Mouse (Mus musculus): Measurements from ENCODE around the gene Gadd45gip1. TPM values are rescaled to one million over a fixed set of nuclear protein-coding genes. Genes with fewer than 3 reads are reported as not detected.

Gadd45gip1 gene
- 10 to 100 TPM; 63.3 to 70.5 TPM for total RNA-seq (2021)
- long read RNA-seq, experiment 1, transcript Gadd45gip1-201 (2 exons, 2,494 nt): major isoform, 159 of 306 reads
- long read RNA-seq, experiment 1, partial matches to known transcripts: 144 of 306 reads
- long read RNA-seq, experiment 1, other reads (novel, unspliced or antisense): 3 of 306 reads
- long read RNA-seq, experiment 2, transcript Gadd45gip1-201 (2 exons, 2,494 nt): major isoform, 77 of 190 reads
- long read RNA-seq, experiment 2, partial matches to known transcripts: 0 of 190 reads
- long read RNA-seq, experiment 2, other reads (novel, unspliced or antisense): 113 of 190 reads

DNA sequence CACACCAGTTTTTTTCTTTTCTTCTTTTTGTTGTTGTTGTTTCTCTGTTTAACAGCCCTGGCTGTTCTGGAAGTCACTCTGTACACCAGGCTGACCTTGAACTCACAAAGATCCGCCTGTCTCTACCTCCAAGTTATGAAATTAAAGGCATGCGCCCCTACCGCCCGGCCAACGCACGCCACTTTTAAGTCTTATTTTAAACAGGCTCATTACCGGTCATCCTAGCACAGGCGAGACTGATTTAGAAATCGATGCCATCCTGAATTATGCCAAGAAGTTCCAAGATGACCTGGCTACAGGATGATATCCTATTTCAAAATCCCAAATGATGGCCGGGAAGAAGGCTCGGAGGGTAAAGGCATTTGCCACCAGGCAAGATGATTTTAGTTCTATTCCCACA is at the start of gene Gadd45gip1:
Gene Gadd45gip1 (plus strand): TSS at position 33 of the 400 bp plus-strand sequence.
- DNase-seq: peak; percentile 52 to 67

GRCm38 (mm10) chr8:84781686-84782505 is 49.4 kb upstream of the Gadd45gip1 start:
- DNase-seq: no peak

DNA sequence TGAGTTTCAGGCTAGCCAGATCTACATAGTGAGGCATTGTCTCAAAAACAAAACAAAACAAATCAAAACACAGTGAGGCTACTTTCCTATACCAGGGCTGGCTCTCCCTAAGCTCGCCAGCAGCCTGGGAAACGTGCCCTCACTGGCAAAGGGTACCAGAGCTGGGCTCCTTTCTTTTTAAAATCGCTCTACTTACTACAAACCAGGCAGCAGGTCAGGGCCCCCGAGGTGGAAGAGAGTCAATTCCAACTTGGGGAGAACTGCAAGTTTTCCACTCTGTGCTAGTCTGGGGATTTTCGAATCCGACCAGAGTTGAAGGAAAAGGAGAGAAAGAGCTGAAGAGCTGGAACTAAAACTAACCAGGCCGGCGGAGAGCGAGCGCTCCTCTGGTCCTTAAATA is 48.6 kb upstream of the Gadd45gip1 start:
- DNase-seq: no peak

GRCm38 (mm10) chr8:84783198-84783918 is 48.0 kb upstream of the Gadd45gip1 start:
- DNase-seq: no peak

GRCm38 (mm10) chr8:84783919-84784581 is 47.3 kb upstream of the Gadd45gip1 start:
- DNase-seq: peak; percentile 45 to 60

- DNase-seq: no peak
Measured at GRCm38 (mm10) chr8:84784681-84785505, 46.4 kb upstream of the Gadd45gip1 start.

GRCm38 (mm10) chr8:84785506-84785755 is 45.9 kb upstream of the Gadd45gip1 start:
- no peak for DNase-seq

DNA sequence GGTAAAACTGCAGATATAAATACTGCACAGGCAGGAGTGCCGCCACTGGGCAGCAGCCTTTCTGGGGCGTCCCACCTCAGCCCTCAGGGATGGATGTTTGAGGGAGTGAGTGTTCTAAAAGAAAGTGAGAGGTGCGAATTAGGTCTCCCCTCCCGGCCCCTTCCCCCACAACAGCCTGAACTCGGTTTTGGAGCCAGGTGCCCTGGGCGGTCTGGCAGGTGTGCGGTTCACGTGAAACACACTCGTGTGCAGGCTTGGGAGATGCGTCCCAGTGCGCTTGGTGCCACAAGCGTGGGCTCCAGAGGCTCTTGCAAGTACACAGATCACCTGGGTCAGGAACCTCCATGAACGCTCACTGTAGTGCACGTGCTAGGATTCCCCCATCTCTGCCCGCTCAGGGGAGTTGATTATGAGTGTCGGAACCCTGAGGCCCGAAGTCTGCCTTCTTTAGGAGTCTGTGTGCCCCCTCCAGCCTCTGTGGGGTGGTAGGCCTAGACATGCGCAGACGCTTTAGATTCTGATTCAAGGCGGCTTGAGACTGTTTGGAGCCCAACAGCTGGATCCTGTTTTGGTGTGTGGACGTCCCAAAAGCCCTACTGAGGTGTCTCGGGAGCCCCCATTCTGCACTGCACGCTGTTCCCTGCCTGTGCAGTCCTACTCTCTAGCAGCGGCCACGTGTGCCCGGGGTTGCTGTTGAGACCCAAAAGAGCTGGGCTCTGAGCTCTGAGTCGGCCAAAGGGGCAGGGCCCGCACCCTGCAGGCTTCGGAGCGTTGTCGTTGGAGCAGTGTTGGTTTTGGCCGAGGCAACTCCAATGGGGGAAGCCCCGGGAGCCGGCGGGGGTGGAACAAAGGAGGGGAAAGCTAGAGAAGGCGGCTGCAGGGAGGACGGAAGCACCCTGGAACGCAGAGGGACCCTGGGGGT is 45.3 kb upstream of the Gadd45gip1 start:
- peak; percentile 35 to 67 for DNase-seq

DNA sequence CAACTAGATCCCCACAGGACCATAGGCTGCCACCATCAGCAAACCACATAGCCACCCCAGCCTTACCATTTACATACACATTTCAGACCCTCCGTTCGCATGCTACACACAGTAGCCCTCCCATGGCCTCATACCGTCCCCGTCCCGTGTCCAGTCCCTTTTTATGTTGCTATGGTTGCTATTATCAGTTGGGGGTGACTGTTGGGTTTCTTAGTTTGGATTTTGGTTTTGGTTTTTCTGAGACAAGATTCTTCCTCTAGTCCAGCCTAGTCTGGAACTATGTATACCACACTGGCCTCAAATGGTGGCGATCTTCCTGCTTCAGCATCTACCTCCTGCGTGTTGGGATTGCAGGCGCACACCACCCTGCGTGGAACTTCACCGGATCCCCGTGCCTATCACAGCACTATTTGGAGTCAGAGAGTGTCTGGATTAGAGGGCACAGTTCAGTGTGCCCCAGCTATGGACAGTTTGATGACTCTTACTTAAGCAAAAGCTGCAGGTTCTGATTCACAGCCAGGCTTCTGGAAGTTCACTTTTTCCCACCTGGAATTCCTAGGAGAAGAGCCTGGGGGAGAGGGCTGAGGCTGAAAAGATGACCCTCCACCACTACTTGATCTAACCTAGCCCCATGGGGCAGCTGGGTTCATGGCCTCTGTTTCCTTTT is 44.4 kb upstream of the Gadd45gip1 start:
- no peak for DNase-seq

DNA sequence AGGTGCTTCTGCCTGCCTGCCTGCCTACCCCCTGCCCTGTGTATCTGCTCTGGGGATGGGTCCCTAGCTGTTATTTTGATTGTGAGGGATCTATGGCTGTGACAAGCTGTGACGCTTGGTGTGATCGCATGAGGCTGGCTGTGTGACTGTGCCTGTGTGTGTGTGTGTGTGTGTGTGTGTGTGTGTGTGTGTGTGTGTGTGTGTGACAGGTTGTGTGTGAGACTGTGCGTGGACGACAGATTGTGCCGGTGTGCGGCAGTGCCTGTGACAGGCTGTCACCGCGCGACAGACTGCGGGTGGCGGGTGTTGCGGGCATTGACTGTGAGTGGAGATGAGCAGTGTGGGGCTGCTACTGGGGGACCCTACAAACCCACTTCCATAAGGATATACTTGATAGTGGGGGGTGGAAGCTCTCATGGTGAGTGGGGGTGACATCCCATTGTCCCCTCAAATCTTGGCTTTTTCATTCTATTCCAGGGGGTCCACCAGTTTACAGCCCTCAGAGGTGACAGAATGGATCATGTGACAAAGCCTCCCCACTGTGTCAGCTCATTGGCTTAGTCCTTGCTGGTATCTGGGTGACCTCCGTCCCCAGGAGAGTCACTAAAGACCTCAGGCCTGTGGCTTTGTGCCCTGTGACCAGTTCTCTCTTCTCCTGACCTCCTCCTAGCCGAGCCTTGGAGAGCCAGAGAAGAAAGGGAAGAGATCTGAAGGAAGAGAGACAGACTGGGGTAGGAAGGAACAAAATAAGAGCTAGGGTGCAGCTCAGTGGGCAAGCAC is 43.6 kb upstream of the Gadd45gip1 start:
- DNase-seq: no peak

DNA sequence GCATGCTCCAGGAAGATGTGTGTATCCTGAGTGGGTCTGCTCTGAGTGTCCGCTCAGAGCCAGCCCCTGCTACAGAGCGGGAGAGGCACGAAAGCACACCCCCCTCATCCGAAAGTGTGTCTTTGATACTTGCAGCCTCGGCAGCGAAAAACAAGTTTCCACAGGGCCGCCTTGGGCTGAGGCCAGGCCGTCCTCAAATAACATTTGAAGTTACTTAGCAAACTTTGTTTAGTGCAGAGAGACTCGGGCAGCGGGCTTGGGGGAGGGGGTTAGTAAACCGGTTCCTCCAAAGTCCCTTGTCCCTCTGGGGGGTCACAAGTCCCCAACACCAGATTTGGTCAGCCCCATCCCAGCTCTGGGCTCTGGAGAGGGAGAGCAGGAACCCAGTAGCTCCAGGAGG is 42.4 kb upstream of the Gadd45gip1 start:
- peak in 1 of 2 experiments; percentile 67 for DNase-seq

DNA sequence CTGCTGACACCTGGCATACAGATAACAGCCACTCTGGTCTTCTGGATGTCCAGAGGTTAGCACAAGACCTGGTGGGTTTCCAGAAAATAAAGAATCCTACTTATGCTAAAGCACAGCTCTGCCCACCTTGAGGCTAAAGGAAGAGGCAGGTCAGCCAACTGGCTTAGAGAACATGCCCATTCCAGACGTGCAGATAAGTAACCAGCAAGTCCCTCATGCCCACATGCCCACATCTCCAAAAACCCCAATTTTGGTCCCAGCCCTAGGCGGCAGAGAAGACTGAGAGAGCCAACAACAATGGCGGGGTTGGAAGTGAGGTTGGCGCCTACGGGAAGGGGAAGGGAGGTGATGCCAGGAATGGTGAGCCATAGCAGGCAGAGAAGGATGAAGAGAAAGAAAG is 42.0 kb upstream of the Gadd45gip1 start:
- DNase-seq: no peak

GRCm38 (mm10) chr8:84789855-84790486 is 41.4 kb upstream of the Gadd45gip1 start:
- DNase-seq: peak in 1 of 2 experiments; percentile 71

GRCm38 (mm10) chr8:84790537-84790936 is 40.8 kb upstream of the Gadd45gip1 start:
- DNase-seq: no peak

DNA sequence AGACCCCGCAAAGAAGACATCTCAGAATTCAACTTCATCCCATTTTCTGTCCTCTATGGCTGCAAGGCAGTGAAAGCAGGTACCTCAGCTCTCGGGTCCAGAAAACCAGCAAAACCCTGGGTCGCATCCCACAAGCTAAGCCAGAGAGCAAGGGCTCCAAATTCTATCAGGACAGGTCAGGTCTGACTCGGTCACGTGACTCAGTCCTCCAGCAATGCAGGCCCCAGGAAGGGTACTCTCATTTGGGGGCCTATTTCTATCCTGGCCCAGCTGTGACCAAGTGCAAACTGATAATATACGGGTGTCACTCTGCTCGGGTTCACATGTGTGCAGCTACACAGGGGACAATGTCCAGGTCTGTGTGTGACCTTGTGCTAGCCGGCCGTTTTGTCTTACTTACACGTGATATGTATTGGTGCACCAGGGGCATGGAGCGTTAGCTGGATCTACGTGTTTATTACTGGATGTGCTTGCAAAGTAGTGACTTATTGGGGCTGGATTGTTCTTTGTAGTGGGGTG is 38.8 kb upstream of the Gadd45gip1 start:
- no peak for DNase-seq

GRCm38 (mm10) chr8:84793134-84793533 is 38.2 kb upstream of the Gadd45gip1 start:
- no peak for DNase-seq

GRCm38 (mm10) chr8:84793791-84794485 is 37.4 kb upstream of the Gadd45gip1 start:
- no peak for DNase-seq

GRCm38 (mm10) chr8:84794486-84794885 is 36.8 kb upstream of the Gadd45gip1 start:
- no peak for DNase-seq

All from adrenal gland, postnatal 36 days (tissue).